Mouse (Mus musculus): ENCODE data around the gene Itpkb.
A peak's percentile ranks its signal among the peaks of the same experiment; 100 is the strongest.

DNA sequence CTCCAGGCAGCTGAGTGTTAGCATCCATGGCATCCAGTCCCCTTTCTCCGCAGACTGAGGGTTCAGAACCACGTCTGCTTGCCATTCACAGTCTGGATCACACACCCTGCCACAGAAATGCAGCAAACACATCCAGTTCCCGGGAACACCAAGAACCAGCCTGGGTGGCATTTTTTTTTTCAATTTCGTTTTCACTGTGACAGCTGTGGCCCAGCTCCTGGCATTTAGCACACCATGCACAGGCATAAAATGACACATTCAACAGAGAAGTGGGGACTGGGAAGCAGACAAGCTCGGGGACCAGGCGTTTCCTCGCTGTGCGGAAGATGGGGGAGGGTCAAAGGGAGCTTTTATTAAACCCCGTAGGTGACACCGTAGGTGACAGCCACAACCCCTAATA is 97.4 kb downstream of the Itpkb start:
- peak; percentile 31; the same call in 1 of the 2 replicates for TF ChIP-seq ZNF384 (IDR thresholded peaks at IDR 0.05; ENCODE audit: low read depth, low read length)
- TF ChIP-seq CTCF (conservative IDR thresholded peaks at IDR 0.05 in 1 of 2, IDR thresholded peaks at IDR 0.05 in 1 of 2; ENCODE audit: low read depth in 2 of 2, low read length in 2 of 2) = no peak
- no peak for TF ChIP-seq KAT2A (IDR thresholded peaks at IDR 0.05; ENCODE audit: insufficient replicate concordance, low read length)
- TF ChIP-seq POLR2A (IDR thresholded peaks at IDR 0.05; ENCODE audit: low read depth, low read length) = no peak; the same call in 1 of the 2 replicates
- no peak for TF ChIP-seq ZMIZ1 (IDR thresholded peaks at IDR 0.05; ENCODE audit: low read depth, low read length)
- no peak for TF ChIP-seq EP300 (IDR thresholded peaks at IDR 0.05; ENCODE audit: low read length)
- TF ChIP-seq MAX (IDR thresholded peaks at IDR 0.05; ENCODE audit: low read length) = no peak
- TF ChIP-seq ETS1 (conservative IDR thresholded peaks at IDR 0.05; ENCODE audit: low read depth, low read length) = no peak; the same call in 1 of the 2 replicates
- TF ChIP-seq CHD1 (IDR thresholded peaks at IDR 0.05; ENCODE audit: low read depth, low read length) = no peak

All from CH12.LX (cell line).